Mouse (Mus musculus) central nervous system, embryonic 18 days (tissue): ENCODE data around the gene Klra10. TPM values are rescaled to one million over a fixed set of nuclear protein-coding genes. Genes with fewer than 3 reads are reported as not detected.

Experiments used
- polyA plus RNA-seq: library from polyadenylated mRNA; depleted of rRNA; stranded (reverse); fragments of >200 nt; gene quantifications from 2 replicates; pipeline ENCODE4 v1.2.3, GENCODE M21; 2012; rRNA removed

The Klra10 gene
- not detected in 2 replicates for polyA plus RNA-seq

GRCm38 (mm10) chr6:130281828-130282227 lies at the start of gene Klra10:
TSS of gene Klra10 (minus strand) at chr6:130281928.

GRCm38 (mm10) chr6:130233222-130233621 lies 48.5 kb downstream of the Klra10 start, which contains the start of gene Klra7:
TSS of gene Klra7 (minus strand) at chr6:130233322.

Other genes starting within 250 kb of the Klra10 start
- gene Klra4, start 214.7 kb downstream of the Klra10 start, polyA plus RNA-seq, result 1.5 TPM in 1 of 2 replicates, not detected in the other
- 0.06 TPM in 1 of 2 replicates, not detected in the other for gene Klra8, start 152.0 kb downstream of the Klra10 start, polyA plus RNA-seq
- not detected in 2 replicates for gene Klra9, start 88.8 kb downstream of the Klra10 start, polyA plus RNA-seq
- gene Klra7, start 48.6 kb downstream of the Klra10 start, polyA plus RNA-seq, result not detected in 2 replicates
- gene Klra3, start 55.6 kb upstream of the Klra10 start, polyA plus RNA-seq, result not detected in 2 replicates
- gene Klra1, start 104.9 kb upstream of the Klra10 start, polyA plus RNA-seq, result not detected in 2 replicates